Mouse (Mus musculus): ENCODE measurements around the gene Fat4.

GRCm38 (mm10) chr3:38906832-38907231, 20.1 kb downstream of the Fat4 start:
- TF ChIP-seq CTCF (conservative IDR thresholded peaks at IDR 0.05 in 1 of 2, IDR thresholded peaks at IDR 0.05 in 1 of 2; ENCODE audit: low read depth in 2 of 2, low read length in 2 of 2), result no peak
- no peak for TF ChIP-seq HCFC1 (IDR thresholded peaks at IDR 0.05; ENCODE audit: low read depth, low read length)
- no peak for TF ChIP-seq MXI1 (IDR thresholded peaks at IDR 0.05; ENCODE audit: low read depth, low read length)
- TF ChIP-seq MAZ (IDR thresholded peaks at IDR 0.05; ENCODE audit: low read depth, low read length), result no peak
- no peak for TF ChIP-seq POLR2A (IDR thresholded peaks at IDR 0.05; ENCODE audit: low read depth, low read length)
- TF ChIP-seq MAFK (IDR thresholded peaks at IDR 0.05; ENCODE audit: insufficient replicate concordance, low read length), result no peak

Measured in CH12.LX (cell line).